Mouse (Mus musculus): ENCODE results near the gene Dazap2.

Gene Dazap2

DNA sequence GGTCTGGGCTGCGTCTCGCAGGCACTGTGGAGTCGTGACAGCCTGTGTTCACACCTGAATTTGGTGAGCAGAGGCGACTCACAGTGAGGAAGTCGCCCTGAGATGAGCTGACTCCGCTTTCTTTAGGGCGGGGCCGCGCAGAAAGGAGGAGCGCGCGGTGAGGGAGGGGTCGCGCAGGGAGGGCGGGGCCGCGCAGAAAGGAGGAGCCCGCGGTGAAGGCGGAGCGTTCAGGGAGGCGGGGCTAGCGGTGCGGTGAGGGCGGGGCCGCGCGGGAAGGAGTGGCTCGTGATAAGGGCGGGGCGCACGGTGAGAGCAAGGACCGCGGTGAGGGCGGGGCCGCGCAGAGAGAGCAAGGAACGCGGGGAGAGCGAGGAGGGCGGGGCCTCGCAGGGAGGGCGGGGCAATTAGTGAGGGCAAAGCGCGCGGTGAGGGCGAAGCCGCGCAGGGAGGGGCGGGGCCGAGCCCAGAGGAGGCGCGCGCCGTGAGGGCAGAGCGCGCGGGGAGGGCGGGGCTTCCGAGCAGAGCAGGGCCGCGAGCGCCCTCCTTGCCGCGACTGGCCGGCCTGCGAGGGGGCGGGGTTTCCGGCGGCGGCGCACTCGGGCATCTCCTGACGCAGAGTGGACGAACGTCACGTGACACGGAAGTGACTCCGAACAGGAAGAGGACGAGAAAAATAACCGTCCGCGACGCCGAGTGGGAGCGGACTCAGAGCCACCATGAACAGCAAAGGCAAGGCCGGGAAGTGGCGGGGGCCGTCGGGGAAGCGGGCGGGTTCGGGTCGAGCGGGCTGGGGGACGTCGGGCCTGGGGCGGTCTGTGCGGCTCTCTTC, at the start of gene Dazap2:
Dazap2 (plus strand) TSS at position 354 of the 829 bp plus-strand sequence.
- DNase-seq (ENCODE audit: low read depth, low spot score) = peak; percentile 99

DNA sequence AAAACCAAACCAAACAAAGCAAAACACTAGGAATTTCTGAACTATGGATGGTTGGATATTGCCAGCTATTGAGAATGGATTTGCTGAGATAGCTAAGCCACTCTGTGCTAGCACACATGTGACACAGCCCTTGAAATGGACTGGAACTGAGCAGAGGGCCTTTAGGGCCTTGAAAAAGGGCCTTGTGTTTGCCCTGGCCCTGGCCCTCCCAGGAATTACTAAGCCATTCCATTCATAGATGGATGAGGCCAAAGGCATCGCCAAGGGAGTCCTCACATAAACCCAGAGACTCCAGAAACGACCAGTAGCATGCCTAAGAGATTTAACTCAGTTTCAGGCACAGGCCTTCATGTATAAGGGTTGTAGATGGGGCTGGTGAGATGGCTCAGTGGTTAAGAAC, 48.6 kb upstream of the Dazap2 start:
- DNase-seq (ENCODE audit: low read depth, low spot score) = no peak

DNA sequence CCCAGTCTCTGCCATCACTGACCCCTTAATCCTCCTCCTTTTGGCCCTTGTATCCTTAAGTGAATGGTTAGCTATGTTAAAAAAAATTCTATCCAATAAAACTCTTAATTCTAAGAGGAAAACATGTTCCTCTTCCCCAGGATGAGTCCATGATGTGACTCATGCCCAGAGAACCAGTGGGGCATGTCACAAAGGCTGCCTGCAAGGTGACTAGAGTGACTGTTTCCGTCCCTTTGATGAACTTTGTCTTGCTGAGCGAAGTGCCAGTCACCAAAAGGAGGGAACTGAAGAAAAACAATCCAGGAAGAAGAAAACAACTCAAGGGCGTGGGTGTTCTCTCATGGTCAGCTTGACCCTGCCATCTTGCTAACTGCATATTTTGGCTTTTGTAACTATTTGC, 45.9 kb upstream of the Dazap2 start:
- no peak for DNase-seq (ENCODE audit: low read depth, low spot score)

DNA sequence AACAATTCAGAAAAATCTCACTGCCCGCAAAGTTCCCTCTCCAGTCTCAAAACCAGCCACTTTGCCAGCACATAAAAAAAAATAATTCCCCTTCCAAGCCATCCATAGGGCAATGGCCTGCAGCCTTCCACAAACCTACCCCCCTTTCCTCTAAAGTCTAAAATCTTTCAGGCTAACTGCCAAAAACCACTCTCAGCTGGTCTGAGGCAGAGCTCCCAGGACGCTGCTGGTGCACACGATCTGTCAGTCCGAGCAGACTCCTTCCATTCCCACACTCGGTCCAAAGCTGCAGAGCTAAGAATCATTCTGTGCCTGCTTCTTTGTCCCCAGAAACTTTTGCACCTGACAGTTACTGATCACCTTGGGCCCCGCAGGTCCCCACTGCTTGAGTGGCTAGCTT, 41.2 kb upstream of the Dazap2 start:
- DNase-seq (ENCODE audit: low read depth, low spot score) = no peak

DNA sequence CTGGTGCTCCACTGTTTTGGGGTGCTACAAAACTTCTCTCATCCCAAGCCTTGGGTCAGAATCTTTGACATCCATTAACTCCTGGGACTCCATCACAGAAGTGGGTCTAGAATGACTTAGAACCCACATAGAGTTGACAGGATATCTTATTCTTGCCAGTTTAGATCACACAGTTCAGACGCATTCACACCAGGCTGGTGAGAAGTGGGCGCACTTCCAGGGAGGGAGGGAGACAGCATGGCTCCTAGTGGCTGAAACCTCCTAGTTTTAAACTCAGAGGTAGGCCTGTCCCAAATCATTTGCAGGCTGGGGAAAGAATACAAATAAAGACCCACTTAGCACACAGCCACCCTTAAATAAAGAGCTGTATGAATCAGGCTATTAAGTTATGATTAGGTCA, 40.8 kb upstream of the Dazap2 start:
- no peak for DNase-seq (ENCODE audit: low read depth, low spot score)

DNA sequence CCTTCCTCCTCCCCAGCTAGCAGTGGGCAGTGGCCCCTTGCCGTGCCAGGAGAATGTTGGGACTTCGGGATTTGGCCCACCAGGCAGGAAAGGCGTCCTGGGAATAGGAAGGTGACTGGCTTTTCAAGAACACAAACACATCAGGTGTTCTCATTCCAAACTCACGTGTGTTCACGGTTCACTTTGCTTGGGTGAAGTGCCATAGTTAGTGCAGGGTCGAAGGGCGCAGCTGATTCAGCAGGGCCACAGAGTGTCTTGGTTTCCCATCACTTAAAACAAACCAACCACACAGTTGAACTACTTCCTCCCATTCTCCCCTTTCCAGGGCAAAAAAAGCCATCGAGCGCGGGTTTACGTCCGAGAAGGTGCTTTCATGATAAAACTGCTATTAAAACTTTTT, 39.8 kb upstream of the Dazap2 start:
- no peak for DNase-seq (ENCODE audit: low read depth, low spot score)

DNA sequence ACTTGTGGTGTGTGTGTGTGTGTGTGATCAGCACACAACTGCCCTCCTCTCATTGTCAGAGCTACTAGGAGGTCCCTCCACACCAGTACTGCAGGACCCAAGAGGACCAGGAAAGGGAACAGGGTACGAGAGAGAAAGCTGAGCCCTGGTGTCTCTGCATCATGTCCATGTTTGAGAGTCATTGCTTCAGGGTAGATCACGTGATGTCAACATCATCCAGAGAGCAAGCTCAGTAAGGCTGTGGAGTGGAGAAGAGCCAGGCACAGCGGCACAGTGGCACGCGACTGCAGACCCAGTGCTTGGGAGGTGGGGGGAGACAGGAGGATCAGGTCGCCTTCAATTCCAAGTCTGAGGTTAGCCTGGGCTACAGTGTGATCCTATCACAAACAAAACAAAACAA, 38.8 kb upstream of the Dazap2 start:
- DNase-seq (ENCODE audit: low read depth, low spot score) = no peak

DNA sequence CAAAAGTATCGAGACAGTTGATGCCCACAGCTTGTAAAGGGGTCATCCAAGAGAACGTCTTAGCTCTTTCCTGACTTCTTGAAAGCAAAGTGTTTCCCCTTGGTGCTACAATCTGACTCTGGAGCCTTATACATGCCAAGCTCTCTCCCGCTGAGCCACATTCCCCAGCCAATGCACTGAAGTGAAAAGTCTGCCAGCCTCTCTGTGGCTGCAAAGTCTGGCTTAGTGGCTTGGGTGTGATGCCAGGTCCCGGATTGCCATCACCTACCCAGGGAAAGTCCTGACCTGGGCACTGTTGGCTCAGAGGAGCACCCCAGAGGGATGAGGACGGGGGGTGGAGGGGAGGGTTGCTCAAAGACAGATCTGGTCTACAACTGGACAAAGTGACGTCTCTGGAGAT, 38.3 kb upstream of the Dazap2 start:
- DNase-seq (ENCODE audit: low read depth, low spot score) = no peak

DNA sequence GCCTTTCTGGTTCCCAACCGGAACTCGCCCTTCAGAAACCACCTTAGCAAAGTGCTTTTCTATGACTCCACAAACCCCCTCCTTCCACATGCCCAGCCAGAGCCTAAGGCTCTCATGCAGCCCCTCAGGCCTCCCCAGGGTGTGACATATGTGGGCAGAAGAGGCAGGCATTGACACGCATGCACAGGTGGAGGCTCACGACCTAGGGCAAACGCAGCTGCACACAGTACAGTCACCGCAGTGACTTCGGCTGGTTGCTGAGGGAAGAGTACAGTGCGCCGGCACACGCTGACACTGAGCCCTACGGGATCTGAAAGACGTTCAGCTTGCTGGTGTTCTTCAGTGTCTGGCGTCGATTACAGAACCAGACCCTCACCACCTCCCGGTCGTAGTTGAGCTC, 37.2 kb upstream of the Dazap2 start:
- DNase-seq (ENCODE audit: low read depth, low spot score) = no peak

DNA sequence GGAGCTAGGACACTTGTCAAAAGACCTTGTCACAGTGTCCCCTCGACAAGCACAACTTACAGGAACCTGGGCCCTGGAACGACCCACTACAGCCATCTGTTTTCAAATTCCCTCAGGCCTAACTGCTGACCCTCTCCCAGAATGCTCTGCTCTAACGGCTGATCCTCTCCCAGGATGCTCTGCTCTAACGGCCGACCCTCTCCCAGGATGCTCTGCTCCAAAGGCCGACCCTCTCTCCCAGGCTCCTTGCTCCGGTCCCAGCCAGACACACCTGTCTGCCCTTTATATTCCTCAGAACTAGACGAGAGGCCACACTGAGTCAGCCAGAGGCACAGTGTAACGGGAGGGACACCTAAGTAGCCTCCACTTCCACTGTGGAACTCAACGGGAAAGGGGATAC, 35.0 kb upstream of the Dazap2 start:
- DNase-seq (ENCODE audit: low read depth, low spot score) = no peak

DNA sequence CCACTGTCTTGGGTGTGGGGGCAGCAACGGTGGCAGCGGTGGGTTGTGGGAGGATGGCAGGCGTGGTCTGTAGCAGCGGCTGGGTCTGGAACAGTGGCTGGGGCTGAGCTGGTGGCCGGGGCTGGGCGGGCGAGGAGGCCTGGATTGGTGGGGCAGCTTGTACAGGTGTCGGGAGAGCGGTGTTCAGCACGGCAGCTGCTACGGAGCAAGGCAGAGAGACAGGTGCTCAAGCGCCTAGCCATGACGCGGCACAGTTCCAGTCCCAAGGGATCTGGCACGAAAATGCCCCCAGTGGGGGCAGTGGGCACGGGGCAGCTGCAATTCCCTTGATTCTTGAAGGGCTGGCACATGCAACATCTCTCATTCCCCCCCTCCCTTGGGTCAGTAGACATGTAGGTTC, 29.2 kb upstream of the Dazap2 start:
- no peak for DNase-seq (ENCODE audit: low read depth, low spot score)

DNA sequence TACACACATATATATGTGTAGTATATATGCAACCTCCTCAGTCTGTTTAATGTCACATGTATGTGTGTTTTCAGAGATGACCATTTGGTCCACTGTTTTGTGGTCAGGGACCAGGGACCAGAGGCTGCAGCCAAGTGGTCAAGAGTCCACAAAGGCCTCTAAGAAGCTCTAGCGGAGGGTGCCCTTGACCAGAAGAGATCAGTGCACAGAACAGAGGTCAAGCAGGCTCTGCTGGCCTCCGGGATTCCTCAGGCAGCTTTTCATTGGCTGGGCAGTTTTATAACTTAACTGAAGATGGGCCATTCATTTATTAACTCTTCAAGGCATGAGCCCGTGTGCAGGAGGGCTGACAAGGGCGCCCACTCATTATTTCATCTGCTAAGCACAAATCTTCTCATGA, 28.0 kb upstream of the Dazap2 start:
- no peak for DNase-seq (ENCODE audit: low read depth, low spot score)

DNA sequence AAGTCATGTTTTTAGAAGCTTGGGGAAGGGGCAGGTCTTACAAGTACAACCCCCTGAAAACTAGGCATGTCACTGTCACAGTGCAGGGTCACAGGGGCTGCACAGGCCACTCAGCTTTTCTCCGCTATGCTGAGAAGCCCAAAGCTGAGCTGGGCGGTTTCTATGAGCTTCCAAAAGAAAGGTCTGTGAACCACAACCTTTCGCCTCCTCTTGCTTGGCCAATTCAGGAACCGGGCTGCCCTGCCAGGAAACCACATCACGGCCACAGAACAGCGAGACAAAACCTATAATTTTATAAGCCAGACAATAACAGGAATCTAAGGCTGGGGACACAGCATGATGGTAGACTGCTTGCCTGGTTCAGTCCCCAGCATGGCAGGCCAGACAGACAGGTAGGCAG, 26.9 kb upstream of the Dazap2 start:
- no peak for DNase-seq (ENCODE audit: low read depth, low spot score)

DNA sequence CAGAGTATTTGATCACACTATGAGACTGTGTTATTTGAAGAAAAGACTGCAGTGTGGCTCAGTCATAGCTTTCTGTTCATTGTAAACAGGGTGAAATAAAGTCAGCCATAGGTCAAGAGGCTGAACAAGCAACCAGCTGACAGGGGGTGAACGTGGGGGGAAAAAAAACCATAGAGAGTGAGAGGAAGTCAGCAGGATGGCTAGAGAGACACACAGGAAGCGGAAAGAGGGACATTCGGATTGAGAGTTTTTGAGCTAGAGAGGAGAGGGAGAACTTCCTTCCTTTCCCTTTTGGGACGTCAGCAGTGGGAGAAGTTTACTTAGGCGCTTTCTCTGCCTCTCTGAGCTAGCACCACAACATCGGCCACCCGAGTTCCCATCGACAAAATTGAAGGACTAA, 24.7 kb upstream of the Dazap2 start:
- no peak for DNase-seq (ENCODE audit: low read depth, low spot score)

DNA sequence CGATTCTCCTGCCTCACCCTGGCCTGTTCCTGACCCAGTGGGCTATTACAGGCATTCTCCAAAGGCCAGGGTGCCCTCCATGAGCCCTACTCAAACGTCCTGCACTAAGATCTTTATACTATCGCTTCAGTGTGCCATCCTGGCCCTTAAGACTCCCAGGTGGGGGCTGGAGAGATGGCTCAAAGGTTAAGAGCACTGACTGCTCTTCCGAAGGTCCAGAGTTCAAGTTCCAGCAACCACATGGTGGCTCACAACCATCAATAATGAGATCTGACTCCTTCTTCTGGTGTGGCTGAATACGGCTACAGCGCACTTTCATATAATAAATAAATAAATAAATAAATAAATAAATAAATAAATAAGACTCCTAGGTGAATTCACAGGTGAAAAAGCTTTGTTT, 22.3 kb upstream of the Dazap2 start:
- no peak for DNase-seq (ENCODE audit: low read depth, low spot score)

DNA sequence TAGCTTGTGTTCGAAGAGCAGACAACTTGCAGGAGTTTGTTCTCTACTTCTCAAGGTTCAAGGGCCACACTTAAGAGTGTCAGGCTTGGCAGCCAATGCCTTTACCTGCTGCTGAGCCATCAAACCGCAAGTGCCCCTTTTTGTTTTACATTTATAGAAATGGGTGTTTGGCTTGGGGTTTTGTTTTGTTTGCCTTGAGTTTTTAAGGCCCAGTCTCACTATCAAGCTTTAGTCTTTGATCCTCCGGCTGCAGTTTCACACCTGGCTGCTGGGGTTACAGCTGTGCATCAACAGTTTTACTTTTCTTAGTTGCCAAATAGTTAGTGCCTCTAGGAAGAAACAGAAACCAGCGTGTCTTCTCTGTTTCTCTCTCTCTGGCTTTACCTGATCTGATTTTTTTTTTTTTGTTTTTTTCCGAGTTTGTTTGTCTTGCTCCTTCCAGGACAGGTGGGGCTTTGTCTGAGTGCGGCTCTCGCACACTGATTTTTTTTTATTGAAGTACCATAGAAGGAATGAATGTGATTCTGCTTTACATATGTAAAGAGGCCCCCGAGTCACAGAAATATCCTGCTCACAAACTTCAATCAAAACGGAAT, 16.8 kb upstream of the Dazap2 start:
- peak; percentile 66 for DNase-seq (ENCODE audit: low read depth, low spot score)

DNA sequence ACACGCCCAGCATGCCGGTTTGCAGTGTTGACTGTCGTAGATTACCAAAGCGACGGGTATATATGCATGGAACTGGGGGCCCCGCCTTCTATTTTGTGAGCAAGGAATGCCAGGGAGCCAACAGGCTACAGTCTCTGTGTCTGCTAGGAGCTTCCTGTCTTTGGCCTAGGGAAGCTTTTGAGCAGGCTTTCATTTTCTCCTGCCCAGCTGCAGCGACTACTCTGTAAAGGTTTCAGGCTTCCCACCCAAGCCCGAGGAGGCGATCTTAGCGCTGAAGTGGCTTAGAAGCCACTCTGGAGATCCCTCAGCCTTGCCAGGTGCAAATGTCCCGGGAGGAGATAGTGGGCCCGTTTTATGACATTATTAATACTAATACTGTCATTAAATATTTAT, 16.3 kb upstream of the Dazap2 start:
- peak; percentile 60 for DNase-seq (ENCODE audit: low read depth, low spot score)

DNA sequence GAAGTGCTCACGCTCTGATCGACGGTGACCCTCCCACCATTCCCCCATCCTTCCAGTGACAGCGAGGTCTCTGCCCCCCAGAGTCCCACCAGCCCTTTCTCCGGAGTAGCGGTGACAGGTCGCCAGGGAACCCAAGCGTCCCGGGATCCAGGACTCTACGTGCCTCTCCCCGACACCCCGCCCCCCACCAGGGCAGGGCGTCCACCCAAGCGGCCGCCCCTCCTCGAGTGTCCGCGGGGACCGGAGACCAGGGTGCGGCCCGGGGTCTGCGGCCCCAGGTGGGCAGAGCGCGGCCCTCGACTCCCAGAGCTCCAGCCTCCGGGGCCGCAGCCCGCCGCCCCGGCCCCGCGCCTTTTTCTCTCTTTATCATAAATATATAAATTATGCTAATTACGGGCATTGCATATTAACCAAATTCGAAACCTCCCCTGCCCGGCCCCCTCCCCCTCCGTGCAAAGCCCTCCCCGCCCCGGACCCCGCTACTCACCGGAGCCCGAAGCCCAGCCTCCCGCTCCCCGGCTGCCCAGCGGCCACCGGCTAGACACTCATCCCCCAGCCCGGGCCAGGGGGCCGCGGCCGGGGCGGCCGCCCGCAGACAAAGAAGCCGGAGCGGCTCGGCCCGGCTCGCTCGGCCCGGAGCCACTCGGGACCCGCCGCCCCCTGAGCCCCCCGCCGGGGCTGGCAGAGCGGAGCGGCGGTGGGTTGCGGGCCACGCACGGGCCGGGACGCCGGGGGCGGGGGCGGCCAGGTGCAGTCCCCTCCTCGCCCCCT, 15.7 kb upstream of the Dazap2 start, which contains the start of gene Pou6f1:
Pou6f1 (minus strand) TSS at position 709 of the 771 bp plus-strand sequence.
- peak; percentile 51 for DNase-seq (ENCODE audit: low read depth, low spot score)

DNA sequence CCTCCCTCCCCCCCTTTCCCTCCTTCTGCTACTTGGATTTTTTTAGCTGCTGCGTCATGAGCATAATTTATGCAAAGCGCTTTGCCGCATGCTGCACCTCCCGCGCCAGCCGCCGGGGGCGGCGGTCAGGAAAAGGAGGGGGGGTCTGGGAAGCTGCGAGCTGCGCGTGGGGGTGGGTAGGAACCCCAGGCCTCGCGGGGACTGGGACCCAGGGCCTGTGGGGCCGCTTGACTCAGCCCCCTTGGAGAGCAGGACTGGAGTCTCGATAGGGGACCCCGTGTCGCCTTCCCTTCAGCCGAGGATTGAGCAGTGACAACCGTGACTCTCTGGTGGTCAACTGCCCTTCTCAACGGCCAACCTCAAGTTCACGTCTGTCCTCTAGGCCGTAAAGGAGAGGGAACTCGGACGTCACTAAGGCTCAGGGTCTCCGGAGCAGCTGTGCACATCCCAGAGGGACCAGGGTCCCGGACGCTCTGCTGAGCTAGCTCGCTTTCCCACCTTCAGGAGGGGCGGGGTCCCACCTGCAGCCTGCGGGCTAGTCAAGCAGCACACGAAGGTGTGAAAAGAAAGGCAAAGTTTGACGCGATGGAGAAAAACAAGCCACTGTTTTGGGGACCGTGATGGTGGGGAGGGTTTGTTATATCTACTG, 15.0 kb upstream of the Dazap2 start:
- DNase-seq (ENCODE audit: low read depth, low spot score) = peak; percentile 87

DNA sequence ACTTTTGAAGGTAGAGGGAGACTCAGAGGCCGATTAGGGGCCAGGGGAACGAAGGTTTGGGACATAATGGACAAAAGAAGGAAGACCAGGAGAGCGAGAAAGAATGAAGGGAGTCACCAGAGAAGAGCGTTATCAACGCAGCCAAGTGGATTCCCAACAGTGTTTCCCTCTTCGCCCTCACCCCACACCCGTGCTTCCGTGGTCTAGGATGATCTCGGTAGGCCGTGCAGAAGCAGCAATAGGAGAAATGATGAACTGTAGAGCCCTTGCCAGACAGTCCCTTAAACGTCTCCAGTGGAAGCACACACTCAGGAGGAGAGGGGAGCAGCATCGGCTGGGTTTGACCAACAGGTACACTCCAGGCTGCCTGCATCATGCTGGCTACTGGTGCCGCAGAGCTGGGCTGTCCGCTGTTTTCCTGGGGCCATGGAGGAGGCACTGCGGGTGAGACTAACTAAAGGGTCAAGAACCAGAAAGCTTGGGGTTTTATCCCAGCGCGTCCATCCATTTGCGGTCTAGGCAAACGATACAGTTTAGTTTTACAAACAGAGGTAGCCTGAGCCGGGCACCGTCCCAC, 14.4 kb upstream of the Dazap2 start:
- no peak for DNase-seq (ENCODE audit: low read depth, low spot score)

DNA sequence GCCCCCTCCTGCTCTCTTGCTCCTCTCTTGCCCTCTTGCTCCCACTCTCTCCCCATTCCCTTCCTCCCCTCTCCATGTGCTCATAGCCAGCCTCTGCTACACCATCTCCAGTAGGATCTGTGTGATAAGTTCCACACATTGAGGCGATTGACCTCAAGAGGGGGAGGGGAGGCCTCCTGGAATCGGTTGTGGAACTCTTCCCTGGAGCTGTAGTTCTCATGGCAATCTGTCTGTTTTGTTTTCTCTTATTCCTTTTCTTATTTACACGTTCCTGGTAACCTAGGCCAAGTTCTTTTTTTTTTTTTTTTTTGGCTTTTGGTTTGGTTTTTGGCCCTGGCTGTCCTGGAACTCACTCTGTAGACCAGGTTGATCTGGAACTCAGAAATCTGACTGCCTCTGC, 13.5 kb upstream of the Dazap2 start:
- no peak for DNase-seq (ENCODE audit: low read depth, low spot score)

DNA sequence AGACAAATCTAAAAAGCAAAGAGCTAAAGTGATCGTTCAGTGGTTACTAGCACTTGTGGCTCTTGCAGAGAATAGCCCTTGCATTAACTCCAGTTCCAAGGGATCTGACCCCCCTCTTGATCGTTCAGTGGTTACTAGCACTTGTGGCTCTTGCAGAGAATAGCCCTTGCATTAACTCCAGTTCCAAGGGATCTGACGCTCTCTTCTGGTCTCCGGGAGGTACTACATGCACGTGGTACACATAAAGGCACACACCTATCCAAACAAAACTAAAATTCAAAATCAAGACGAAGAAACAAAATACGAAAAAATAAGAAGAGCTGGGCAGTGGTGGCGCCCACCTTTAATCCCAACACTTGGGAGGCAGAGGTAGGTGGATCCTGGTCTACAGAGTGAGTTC, 8.5 kb upstream of the Dazap2 start:
- peak; percentile 26 for DNase-seq (ENCODE audit: low read depth, low spot score)
